Comparison of ENCODE assay signal across 9 mouse cellular contexts in the genomic region with DNA sequence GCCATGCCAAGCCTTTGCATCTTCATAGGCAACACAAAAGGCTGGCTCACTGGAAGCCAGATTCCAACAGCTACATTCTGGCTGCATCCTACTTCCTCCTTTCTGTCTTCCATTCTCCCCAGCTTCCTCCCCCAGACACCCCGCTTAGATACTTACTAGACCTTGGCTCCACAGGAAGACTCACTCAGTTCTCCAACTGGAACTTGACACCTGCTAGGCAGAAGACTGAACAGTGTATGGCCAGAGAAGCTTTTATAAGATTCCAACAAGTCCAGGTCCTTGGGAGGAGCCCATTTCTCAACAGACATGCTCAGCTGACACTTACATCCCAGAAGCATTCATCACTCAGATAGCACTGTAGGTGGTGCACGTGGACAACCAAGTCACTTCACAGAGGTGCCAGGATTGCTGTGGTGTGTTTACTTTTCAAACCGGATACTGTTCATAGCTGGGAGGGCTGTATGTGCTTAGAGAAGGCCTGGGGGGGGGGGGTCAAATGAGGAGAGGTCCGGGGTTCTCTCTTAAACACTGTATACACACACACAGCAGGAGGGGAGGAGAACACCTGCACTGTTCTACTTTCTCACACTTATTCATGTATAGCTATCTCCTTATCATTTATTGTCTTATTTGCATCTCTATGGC. TPM values are rescaled to one million over a fixed set of nuclear protein-coding genes. Genes with fewer than 3 reads are reported as not detected.
A peak's percentile ranks its signal among the peaks of the same experiment; 100 is the strongest.
DNase-seq lines count a peak whose midpoint lies in the region; ATAC-seq and TF ChIP-seq lines count a peak whose summit lies in the region.
"Had no signal": no experiment of that assay in that cellular context is flagged by ENCODE, and none has a peak within 500 bp of the region (broad histone marks: within the 10 kb centered on the region; RNA-seq: fewer than 3 reads in every experiment).

A gene (minus strand): TSS at position 228 of the 645 bp plus-strand sequence.

- no peaks in the 10 kb centered on the region for H3K36me3 ChIP-seq in forebrain, embryonic 10.5 days (replicated peaks)
- H3K36me3 ChIP-seq in limb, embryonic 13.5 days: no peaks in the 10 kb centered on the region

- no peak for DNase-seq in left cerebral cortex, adult 2 months (ENCODE audit: extremely low spot score in 1 of 2, low spot score in 2 of 2)
- no peak for DNase-seq in left cerebral cortex, adult 11 months (ENCODE audit: low spot score)
- DNase-seq in forebrain, embryonic 10.5 days (ENCODE audit: extremely low spot score, low spot score): no peak
- DNase-seq in retina, embryonic 14.5 days (ENCODE audit: low spot score): peak; percentile 2
- no peak for DNase-seq in spleen, adult 18-20 months
- DNase-seq in adrenal gland, adult 8-10 months: no peak

- H3K27me3 ChIP-seq in forebrain, embryonic 10.5 days (ENCODE audit: poor library complexity, severe bottlenecking): peaks cover 13% of the 10 kb centered on the region; the same call in 1 of the 2 replicates
- H3K27me3 ChIP-seq in limb, embryonic 13.5 days: peaks cover 6% of the 10 kb centered on the region; the same call in 1 of the 2 replicates

- peak within 1 kb of the TSS; percentile 62 for H3K9ac ChIP-seq in limb, embryonic 13.5 days

- H3K9me3 ChIP-seq in forebrain, embryonic 10.5 days: no peaks in the 10 kb centered on the region; the same call in 1 of the 2 replicates
- no peaks in the 10 kb centered on the region for H3K9me3 ChIP-seq in limb, embryonic 13.5 days

- no peak within 1 kb of the TSS for H3K27ac ChIP-seq in left cerebral cortex, adult 2 months
- peak within 1 kb of the TSS; percentile 84 for H3K27ac ChIP-seq in forebrain, embryonic 10.5 days
- no peak within 1 kb of the TSS for H3K27ac ChIP-seq in limb, embryonic 13.5 days

- H3K4me3 ChIP-seq in left cerebral cortex, adult 2 months: peak within 1 kb of the TSS; percentile 47
- peak within 1 kb of the TSS; percentile 56 for H3K4me3 ChIP-seq in forebrain, embryonic 10.5 days
- peak within 1 kb of the TSS; percentile 51 for H3K4me3 ChIP-seq in limb, embryonic 13.5 days

- no peak for ATAC-seq in limb, embryonic 13.5 days (ENCODE audit: low FRiP score, low read depth)
- ATAC-seq in megakaryocyte progenitor cell, adult 5-6 weeks (replicated peaks; ENCODE audit: poor library complexity): no peak

- intact Hi-C loops in left cerebral cortex, adult 2 months (cut with DNase I): no loop called here

- no peak for TF ChIP-seq CTCF in left cerebral cortex, adult 2 months (IDR thresholded peaks at IDR 0.05)

- WGBS in forebrain, embryonic 10.5 days: 55% methylated on average over 4 of the region's 4 CpGs
- WGBS in limb, embryonic 13.5 days: 53% methylated on average over 4 of the region's 4 CpGs

- H3K4me2 ChIP-seq in limb, embryonic 13.5 days (replicated peaks): peak within 1 kb of the TSS; percentile 81

- peaks cover 19% of the 10 kb centered on the region for H3K4me1 ChIP-seq in forebrain, embryonic 10.5 days
- H3K4me1 ChIP-seq in limb, embryonic 13.5 days: peaks cover 6% of the 10 kb centered on the region; the same call in 1 of the 2 replicates

RNA-seq across cellular contexts. Expression of the gene that starts here (rescaled TPM):
- not detected for total RNA-seq in left cerebral cortex, adult 2 months (2021)
- 0.31 TPM in 1 of 2 replicates, not detected in the other for polyA plus RNA-seq in forebrain, embryonic 10.5 days (2016; fragmentation: Nextera tagmentation; extraction: Ambion mirVana)
- 0.42 and 1.0 TPM in 2 replicates for polyA plus RNA-seq in limb, embryonic 13.5 days (2015; fragmentation: Nextera tagmentation; extraction: Ambion mirVana)
- total RNA-seq in megakaryocyte progenitor cell, adult 5-6 weeks (2015): not detected in 2 replicates
- not detected in 2 replicates for total RNA-seq in megakaryocyte progenitor cell, adult 5-6 weeks (2017)
- not detected for total RNA-seq in adrenal gland, adult 8-10 months (2022)
- total RNA-seq: neutrophil, adult 5-6 weeks had no signal
